Mouse (Mus musculus): ENCODE measurements around the gene Wfdc15a. TPM values are rescaled to one million over a fixed set of nuclear protein-coding genes. Genes with fewer than 3 reads are reported as not detected.

The Wfdc15a gene
- total and polyA plus RNA-seq, 3 experiments, result not detected

DNA sequence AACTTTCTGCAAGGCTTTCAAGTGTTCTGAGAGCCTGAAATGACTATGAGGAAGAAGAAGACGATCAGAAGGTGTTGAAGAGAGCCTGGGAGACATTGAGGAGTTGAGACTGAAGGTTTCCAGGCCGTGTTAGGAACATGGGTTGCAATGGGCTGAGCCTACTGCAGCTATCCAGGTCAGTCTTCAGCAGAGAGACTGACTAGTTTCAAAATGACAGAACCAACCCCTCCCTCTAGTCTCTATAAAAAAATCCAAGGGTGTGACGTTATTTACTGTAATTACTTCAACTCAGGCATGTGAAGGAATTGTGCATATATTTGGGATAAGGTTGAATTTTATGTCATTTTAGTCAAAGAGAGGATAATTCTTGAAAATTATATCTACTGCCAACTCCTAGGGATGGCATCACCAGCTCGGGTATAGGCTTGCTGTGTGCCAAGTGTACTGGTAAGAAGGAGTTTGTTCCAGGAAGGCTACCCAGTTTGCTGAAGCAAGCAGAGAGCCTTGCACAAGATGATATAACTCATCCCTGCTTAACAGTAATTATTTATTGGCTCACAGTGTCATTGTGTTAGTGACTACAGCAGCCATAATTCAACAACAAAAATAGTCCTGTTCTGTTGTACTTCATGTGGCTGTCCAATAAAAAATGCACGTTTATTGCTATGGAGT lies 4.8 kb downstream of the Wfdc15a start:
- TF ChIP-seq RAD21 (IDR thresholded peaks at IDR 0.05; ENCODE audit: low read depth, low read length) (no peak), JUND (IDR thresholded peaks at IDR 0.05; ENCODE audit: low read depth, low read length) (no peak), MYB (IDR thresholded peaks at IDR 0.05; ENCODE audit: low read depth, low read length) (no peak), CHD1 (IDR thresholded peaks at IDR 0.05; ENCODE audit: low read depth, low read length) (no peak), RCOR1 (IDR thresholded peaks at IDR 0.05; ENCODE audit: low read depth, low read length) (no peak)
- Histone ChIP-seq H3K27me3 (ENCODE audit: control insufficient read depth in 1 of 2, insufficient read depth in 2 of 2, low read length in 2 of 2) (peaks cover 8 to 13% of the 10 kb centered on the region in 2 experiments), H3K36me3 (ENCODE audit: control insufficient read depth in 1 of 2, insufficient read depth in 2 of 2, low read length in 2 of 2) (no peaks in the 10 kb centered on the region), H3K4me3 (ENCODE audit: control insufficient read depth in 1 of 2, insufficient read depth in 1 of 2, low read depth in 2 of 2, low read length in 2 of 2) (no peak overlapping the region), H3K9me3 (replicated peaks; ENCODE audit: insufficient read depth, low read length) (no peaks in the 10 kb centered on the region), H3K4me1 (ENCODE audit: control insufficient read depth in 1 of 2, insufficient read depth in 2 of 2, low read length in 2 of 2) (no peaks in the 10 kb centered on the region), H3K27ac (ENCODE audit: control insufficient read depth, low read depth, low read length) (no peak overlapping the region), H3K79me2 (ENCODE audit: control insufficient read depth, insufficient read depth, low read length, poor library complexity) (no peaks in the 10 kb centered on the region), H3K9ac (ENCODE audit: control insufficient read depth, low read depth, low read length, poor library complexity, severe bottlenecking) (no peak overlapping the region)
- no peak for DNase-seq (ENCODE audit: low read depth, low spot score)

DNA sequence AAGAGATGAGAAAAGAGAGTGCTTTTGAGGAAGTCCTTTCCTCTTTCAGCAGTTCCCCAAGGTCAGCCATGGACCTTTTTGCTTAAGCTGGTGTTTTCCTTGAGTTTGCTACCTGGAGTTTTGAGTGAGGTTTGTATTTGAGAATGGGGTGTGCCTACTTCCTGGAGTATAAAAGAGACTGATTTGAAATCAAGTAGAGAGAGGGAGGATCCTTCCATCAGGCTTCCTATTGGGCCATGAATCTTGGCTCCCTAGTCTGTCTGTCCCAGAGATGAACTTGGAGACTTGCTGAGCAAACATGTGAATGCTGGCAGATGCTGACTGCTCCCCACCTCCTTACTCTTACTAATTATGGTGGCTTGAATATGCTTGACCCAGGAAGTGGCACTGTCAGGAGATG lies 7.7 kb downstream of the Wfdc15a start:
- H3K4me1 ChIP-seq (ENCODE audit: control insufficient read depth in 1 of 2, insufficient read depth in 2 of 2, low read length in 2 of 2), result no peaks in the 10 kb centered on the region
- H3K36me3 ChIP-seq (ENCODE audit: control insufficient read depth in 1 of 2, insufficient read depth in 2 of 2, low read length in 2 of 2), result no peaks in the 10 kb centered on the region
- H3K27ac ChIP-seq (ENCODE audit: control insufficient read depth, low read depth, low read length), result no peak overlapping the region
- no peak overlapping the region for H3K9ac ChIP-seq (ENCODE audit: control insufficient read depth, low read depth, low read length, poor library complexity, severe bottlenecking)
- DNase-seq (ENCODE audit: low read depth, low spot score), result no peak
- no peaks in the 10 kb centered on the region for H3K9me3 ChIP-seq (replicated peaks; ENCODE audit: insufficient read depth, low read length)
- TF ChIP-seq POLR2A (IDR thresholded peaks at IDR 0.05; ENCODE audit: control insufficient read depth in 1 of 2, insufficient read depth in 1 of 2, low read depth in 1 of 2, low read length in 2 of 2, poor library complexity in 1 of 2), result no peak
- no peak for TF ChIP-seq GATA1 (IDR thresholded peaks at IDR 0.05; ENCODE audit: low read depth, low read length)
- no peak for TF ChIP-seq SIN3A (IDR thresholded peaks at IDR 0.05; ENCODE audit: low read length)
- no peak for TF ChIP-seq USF1 (IDR thresholded peaks at IDR 0.05; ENCODE audit: low read depth, low read length)
- TF ChIP-seq NELFE (IDR thresholded peaks at IDR 0.05; ENCODE audit: low read depth, low read length), result no peak
- no peak for TF ChIP-seq ZC3H11A (IDR thresholded peaks at IDR 0.05; ENCODE audit: low read depth, low read length)
- TF ChIP-seq CTCF (IDR thresholded peaks at IDR 0.05 in 2 of 3, conservative IDR thresholded peaks at IDR 0.05 in 1 of 3; ENCODE audit: control insufficient read depth in 1 of 3, insufficient read depth in 1 of 3, low read depth in 2 of 3, low read length in 3 of 3, poor library complexity in 1 of 3, severe bottlenecking in 1 of 3), result no peak
- no peak for TF ChIP-seq RAD21 (IDR thresholded peaks at IDR 0.05; ENCODE audit: low read depth, low read length)
- TF ChIP-seq BHLHE40 (IDR thresholded peaks at IDR 0.05; ENCODE audit: borderline replicate concordance, low read depth, low read length), result no peak
- no peak for TF ChIP-seq EP300 (IDR thresholded peaks at IDR 0.05; ENCODE audit: low read depth in 1 of 2, low read length in 2 of 2)
- no peak for TF ChIP-seq TBP (IDR thresholded peaks at IDR 0.05; ENCODE audit: low read depth, low read length)
- TF ChIP-seq UBTF (IDR thresholded peaks at IDR 0.05; ENCODE audit: borderline replicate concordance, insufficient read depth, low read depth, low read length), result no peak
- TF ChIP-seq ZKSCAN1 (IDR thresholded peaks at IDR 0.05; ENCODE audit: low read depth, low read length), result no peak
- no peak for TF ChIP-seq GABPA (IDR thresholded peaks at IDR 0.05; ENCODE audit: low read depth, low read length)
- TF ChIP-seq USF2 (IDR thresholded peaks at IDR 0.05; ENCODE audit: borderline replicate concordance in 1 of 2, insufficient read depth in 1 of 2, low read depth in 1 of 2, low read length in 2 of 2), result no peak
- TF ChIP-seq RCOR1 (IDR thresholded peaks at IDR 0.05; ENCODE audit: low read depth, low read length), result no peak
- TF ChIP-seq MXI1 (IDR thresholded peaks at IDR 0.05; ENCODE audit: low read depth, low read length), result no peak
- H3K27me3 ChIP-seq (ENCODE audit: control insufficient read depth in 1 of 2, insufficient read depth in 2 of 2, low read length in 2 of 2), result peaks cover 7 to 13% of the 10 kb centered on the region in 2 experiments
- H3K4me3 ChIP-seq (ENCODE audit: control insufficient read depth in 1 of 2, insufficient read depth in 1 of 2, low read depth in 2 of 2, low read length in 2 of 2), result no peak overlapping the region
- no peaks in the 10 kb centered on the region for H3K79me2 ChIP-seq (ENCODE audit: control insufficient read depth, insufficient read depth, low read length, poor library complexity)

Measured in MEL (cell line).